Mouse (Mus musculus) large intestine, adult 2 months (tissue): ENCODE data around the gene Dapk1. TPM values are rescaled to one million over a fixed set of nuclear protein-coding genes. Genes with fewer than 3 reads are reported as not detected.
A peak's percentile ranks its signal among the peaks of the same experiment; 100 is the strongest.

ENCODE experiments used
- DNase-seq: peaks from one replicate; pipeline ENCODE4 v3.0.0-alpha.2; 2012; ENCODE audit warnings: low read depth, low spot score
- WGBS: fragments of 180-500 bp; shearing (Covaris S2); methylation state at CpG from one replicate; pipeline ENCODE4 v1.1.7; 2018; 5-methylcytosine and 5-hydroxymethylcytosine counted together
- polyA plus RNA-seq: library from polyadenylated mRNA; depleted of rRNA; stranded (reverse); fragments of >200 nt; gene quantifications from 2 replicates; pipeline ENCODE4 v1.2.3, GENCODE M21; 2012

Dapk1 gene
- polyA plus RNA-seq, 1 experiment, result 7.8 TPM

GRCm38 (mm10) chr13:60660056-60660455, 58.3 kb downstream of the Dapk1 start:
- 59% methylated on average over 2 of the region's 2 CpGs for WGBS

DNA sequence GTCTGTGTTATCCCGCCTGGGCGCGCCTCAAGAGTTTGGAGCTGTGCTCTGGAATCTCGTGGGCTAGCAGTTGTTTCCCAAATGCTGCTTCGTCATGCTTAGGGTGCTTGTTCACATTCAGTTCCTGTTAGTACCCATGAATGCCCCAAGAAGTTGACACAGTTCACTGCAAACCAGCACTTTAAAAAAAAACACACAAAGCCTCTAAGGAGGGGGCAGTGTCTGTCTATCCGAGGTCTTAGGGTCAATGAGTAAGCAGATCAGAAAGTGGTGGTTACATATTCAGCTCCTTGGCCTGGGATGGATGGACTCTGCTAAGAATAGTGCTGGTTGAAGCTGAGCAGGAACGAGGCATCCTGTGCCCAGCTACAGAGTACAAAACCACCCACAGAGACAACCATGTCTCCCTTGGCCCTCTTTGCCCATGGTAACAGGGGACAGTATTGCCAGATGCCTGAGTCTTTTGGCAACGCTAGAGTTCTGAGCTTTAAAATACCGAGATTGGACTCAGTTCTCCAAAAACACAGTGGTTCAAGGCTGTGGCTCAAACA, 59.0 kb downstream of the Dapk1 start:
- WGBS, result 78% methylated on average over 9 of the region's 9 CpGs
- DNase-seq, result no peak

More at GRCm38 (mm10) chr13:60660056-60660455, 58.3 kb downstream of the Dapk1 start:
- DNase-seq, result no peak

GRCm38 (mm10) chr13:60662493-60663177, 60.9 kb downstream of the Dapk1 start:
- DNase-seq, result peak; percentile 70
- 47% methylated on average over 8 of the region's 8 CpGs for WGBS

DNA sequence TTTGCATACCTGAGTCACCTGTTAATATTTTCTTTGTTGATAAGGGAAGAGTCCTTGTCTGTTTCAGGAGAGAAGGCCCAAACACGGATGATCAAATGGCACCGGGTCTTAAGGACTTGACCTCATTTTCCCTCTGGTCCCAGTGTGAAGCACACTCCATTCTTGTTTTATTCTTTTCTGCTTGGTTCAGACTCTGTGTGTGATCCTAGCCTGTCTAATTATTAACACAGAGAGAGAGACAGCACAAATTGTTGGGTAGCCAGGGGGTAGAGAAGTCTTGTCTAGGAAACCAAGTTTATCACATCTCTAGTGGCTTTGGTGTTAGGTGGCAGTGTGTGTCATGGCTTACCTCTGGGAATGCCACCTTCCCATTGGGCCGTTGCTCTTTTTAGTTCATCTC, 62.3 kb downstream of the Dapk1 start:
- WGBS, result 44% methylated on average over 3 of the region's 3 CpGs
- DNase-seq, result no peak

GRCm38 (mm10) chr13:60664816-60665215, 63.1 kb downstream of the Dapk1 start:
- WGBS, result 91% methylated on average over 10 of the region's 10 CpGs
- DNase-seq, result no peak

DNA sequence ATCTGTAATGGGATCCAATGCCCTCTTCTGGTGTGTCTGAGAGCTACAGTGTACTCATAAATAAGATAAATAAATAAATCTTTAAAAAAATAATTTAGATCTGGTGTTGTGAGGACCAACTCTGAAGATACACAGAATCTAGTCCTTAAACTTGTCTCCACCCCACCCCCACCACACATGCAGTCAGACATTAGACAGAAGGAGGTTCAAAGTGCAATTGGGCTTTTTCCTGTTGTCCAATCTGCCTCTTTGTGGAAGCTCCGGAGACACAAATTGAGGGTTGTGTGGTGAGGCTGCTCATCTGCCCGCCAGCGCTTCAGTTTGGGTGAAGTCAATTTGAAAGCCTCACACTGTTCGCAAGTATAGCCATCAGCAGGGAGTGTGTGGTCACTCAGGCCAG, 63.7 kb downstream of the Dapk1 start:
- DNase-seq, result no peak
- WGBS, result 78% methylated on average over 4 of the region's 4 CpGs

GRCm38 (mm10) chr13:60668036-60668435, 66.3 kb downstream of the Dapk1 start:
- DNase-seq, result no peak
- WGBS, result 81% methylated on average over 6 of the region's 6 CpGs

DNA sequence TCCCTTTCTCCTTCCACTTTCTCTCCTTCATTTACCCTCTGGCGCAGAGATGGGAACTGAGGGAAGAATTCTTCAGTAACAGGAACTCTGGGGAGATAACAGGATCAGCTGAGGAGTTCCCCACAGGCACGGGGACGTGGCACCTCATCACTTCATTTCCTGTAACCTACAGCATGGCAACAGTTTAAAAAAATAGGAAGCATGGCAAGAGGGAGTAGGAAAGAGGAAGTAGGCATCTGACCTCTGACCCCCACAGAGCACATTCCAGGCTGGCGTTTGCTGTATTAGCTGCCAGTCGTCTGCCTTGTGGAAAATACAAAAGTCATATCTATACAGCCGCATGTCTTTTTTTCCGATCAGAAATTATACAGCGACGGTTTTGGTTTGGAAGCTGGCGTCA, 68.9 kb downstream of the Dapk1 start:
- DNase-seq, result no peak
- 55% methylated on average over 10 of the region's 10 CpGs for WGBS

- 72% methylated on average over 10 of the region's 10 CpGs for WGBS
- no peak for DNase-seq
Measured at GRCm38 (mm10) chr13:60671235-60671634, 69.5 kb downstream of the Dapk1 start.

DNA sequence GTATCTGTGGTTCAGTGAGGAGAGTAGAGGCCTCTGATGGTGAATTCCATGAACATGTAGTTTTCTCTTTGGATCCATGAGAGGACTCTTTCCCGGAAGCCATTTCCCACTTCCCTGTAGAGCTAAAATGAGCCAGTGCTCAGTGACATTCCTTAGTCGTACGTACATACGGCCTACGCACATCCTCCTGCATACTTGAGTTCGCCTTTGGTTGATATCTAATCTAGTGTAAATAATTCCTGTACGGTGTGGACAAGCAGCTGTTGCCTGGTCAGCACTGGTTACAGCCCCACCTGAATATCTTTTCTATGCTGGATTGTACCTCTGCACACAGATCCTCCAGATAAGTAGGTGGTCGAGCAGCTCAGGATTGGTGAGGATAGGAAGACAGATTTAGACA, 70.5 kb downstream of the Dapk1 start:
- 35% methylated on average over 8 of the region's 8 CpGs for WGBS
- no peak for DNase-seq

DNA sequence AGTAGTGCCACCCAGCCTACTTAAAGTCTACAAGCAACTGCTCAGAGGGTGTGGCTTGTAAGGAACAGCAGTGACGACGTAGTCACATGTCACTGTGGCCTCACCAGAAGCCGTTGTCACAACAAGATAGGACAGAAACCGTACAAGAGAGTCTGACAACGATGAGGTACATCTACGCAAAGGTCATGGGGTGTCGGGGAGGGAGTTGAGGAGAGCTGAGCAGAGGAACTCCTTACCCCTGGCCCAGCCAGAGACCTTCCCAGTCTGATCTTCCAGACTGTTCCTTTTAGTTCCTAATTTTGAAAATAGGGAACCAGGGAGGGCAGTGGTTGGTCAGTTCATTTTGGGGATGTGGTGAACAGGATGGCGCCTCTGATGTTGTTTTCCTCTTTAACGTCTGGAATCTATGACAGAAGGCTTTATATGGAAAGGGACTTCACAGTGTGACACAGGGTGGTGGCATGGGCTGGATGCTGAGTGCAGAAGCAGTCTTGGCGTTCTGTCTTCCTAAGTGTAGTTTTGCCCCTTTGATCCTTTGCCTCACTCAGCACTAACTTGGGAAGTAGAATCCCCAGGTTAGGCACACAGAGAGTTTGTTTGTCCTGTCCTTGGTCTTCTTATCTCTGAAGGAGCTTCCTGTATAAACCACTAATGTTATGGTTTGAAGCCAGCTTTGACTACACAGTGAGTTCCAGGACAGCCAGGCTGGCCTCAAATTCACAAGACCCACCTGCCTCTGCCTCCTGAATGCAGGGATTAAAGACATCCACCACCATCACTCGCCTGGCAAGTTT, 71.3 kb downstream of the Dapk1 start:
- 64% methylated on average over 11 of the region's 11 CpGs for WGBS
- DNase-seq, result no peak

DNA sequence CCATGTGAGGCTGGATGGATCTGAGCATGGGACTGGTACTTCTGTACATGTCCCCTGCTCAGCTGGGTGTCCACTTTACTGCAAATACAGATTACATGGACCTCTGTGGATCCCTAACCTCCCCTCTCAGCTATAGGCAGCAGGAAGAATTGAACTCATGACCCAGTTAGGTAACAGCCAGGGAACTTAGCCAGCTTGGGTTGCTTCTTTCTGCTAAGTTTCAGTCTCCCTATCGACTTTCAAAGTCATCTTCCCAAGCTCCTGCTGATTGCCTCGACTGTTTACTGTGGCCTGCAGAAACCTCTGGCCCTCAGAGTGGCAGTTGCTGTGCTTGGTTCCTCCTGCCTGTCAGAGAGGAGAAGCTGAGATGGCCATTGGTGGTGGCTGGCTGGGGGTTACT, 72.6 kb downstream of the Dapk1 start:
- no peak for DNase-seq

GRCm38 (mm10) chr13:60674911-60675310, 73.2 kb downstream of the Dapk1 start:
- DNase-seq, result no peak
- whole genome bisulfite sequencing, result 22% methylated on average over 9 of the region's 9 CpGs

More for the DNA sequence above, 72.6 kb downstream of the Dapk1 start:
- whole genome bisulfite sequencing, result 11% methylated on average over 2 of the region's 2 CpGs

DNA sequence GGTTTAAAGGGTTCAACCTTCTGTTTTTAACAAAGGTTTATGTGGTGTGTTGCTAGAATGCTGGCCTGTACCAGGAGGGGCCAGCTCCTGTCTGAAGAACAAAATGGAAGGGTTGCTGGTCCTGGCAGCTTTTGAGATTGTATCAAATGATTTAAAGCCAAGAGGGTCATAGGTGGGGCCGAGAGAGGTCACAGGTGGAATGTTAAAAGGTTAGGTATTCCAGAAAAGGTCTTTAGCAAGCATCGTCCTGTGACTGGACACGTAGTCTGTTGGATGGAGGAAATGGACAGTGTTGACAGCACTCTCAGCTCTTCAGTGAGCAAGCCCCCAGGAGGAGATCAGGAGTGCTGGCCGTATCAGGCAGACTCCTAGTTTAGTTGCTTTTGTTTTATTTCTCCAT, 73.7 kb downstream of the Dapk1 start:
- WGBS, result 75% methylated on average over 4 of the region's 4 CpGs
- DNase-seq, result no peak

GRCm38 (mm10) chr13:60678912-60679311, 77.2 kb downstream of the Dapk1 start:
- no peak for DNase-seq
- WGBS, result 58% methylated on average over 6 of the region's 6 CpGs

GRCm38 (mm10) chr13:60682714-60683695, 81.3 kb downstream of the Dapk1 start:
- 83% methylated on average over 15 of the region's 15 CpGs for WGBS
- DNase-seq, result no peak

DNA sequence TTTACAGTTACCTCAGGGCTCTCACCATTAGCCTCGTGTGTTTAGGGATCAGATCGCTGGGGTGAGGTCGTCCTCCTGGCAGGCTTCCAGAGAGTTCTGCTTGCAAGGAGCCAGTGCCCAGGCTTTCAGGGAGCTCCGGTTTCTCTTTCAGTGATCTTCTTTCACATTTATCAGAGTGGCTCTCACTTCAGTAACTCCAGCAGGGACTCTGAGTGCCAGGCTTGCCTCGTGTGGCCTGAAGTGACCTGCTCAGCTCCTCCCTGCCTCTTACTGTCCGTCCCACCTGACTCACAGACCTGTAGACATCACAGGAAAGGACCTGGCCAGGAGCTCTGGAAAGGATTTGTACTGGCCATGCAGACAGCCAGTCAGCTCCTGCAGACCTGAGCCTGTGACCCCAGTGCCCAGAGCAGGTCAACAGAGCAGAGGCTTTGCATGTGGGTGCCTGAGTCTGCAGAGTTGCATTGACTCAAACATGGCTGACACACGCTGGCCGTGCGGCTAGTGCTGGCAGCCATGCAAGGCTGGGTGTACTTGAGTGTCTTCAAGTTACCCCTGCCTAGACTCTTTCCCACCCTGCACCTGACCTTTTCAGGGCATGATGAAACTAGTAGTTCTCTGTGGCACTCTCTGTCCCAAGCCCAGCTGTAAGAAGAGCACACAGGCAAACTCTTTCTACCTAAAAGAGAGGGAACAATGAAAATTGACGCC, 82.5 kb downstream of the Dapk1 start:
- WGBS, result 54% methylated on average over 10 of the region's 10 CpGs
- no peak for DNase-seq

- 77% methylated on average over 8 of the region's 8 CpGs for WGBS
- DNase-seq, result no peak
Measured at GRCm38 (mm10) chr13:60684806-60685205, 83.1 kb downstream of the Dapk1 start.

DNA sequence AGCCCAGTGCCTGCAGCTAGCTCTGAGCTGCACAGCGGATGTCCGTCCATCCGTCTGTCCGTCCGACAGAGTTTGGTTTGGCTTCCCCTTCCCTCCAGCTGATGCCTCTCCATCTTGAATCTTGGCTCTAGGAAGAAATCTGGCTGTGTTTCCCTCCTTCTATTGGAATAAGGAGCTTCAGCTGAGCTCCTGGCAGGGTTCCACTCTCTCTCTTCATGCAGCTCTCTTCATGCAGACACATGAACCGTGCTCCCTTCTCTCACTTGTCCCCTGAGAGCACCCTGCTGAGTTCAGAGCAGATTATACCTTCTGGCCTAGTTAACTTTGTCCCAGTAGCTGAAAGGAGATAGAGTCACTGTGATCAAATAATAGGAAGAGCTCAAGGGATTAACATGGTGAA, 83.5 kb downstream of the Dapk1 start:
- DNase-seq, result no peak

More for the DNA sequence above, 83.5 kb downstream of the Dapk1 start:
- 74% methylated on average over 6 of the region's 6 CpGs for WGBS
